Mouse (Mus musculus) liver, embryonic 14.5 days (tissue): ENCODE results near the gene Npas3. TPM values are rescaled to one million over a fixed set of nuclear protein-coding genes. Genes with fewer than 3 reads are reported as not detected.

ENCODE experiments used
- ATAC-seq: fragments of 200-750 bp; cut with Nextera tagmentation; 2 replicates; pipeline ENCODE4 v1.8.0; 2017; ENCODE audit warnings: moderate number of reproducible peaks, mild to moderate bottlenecking, moderate library complexity; ENCODE audit not compliant: insufficient read depth
- DNase-seq, 3 experiments: peaks; one replicate each; pipeline ENCODE4 v3.0.0-alpha.2; 2012 to 2013; ENCODE audit warnings: low read depth in 3 of 3, low spot score in 3 of 3
- H3K27ac ChIP-seq: fragments of 300-500 bp; sonication (generic); 2 replicates; pipeline ENCODE4 v1.5.1; 2014; ENCODE audit warnings: moderate library complexity, mild to moderate bottlenecking, control low read depth, inconsistent platforms
- H3K27me3 ChIP-seq: fragments of 300-500 bp; sonication (generic); 2 replicates; pipeline ENCODE4 v1.6.1; 2014; ENCODE audit warnings: mild to moderate bottlenecking, low read length, moderate library complexity; ENCODE audit not compliant: control insufficient read depth, insufficient read depth
- H3K36me3 ChIP-seq: fragments of 300-500 bp; sonication (generic); replicated peaks from 2 replicates; pipeline ENCODE4 v1.6.1; 2014; ENCODE audit warnings: low read depth; ENCODE audit not compliant: control insufficient read depth, insufficient read depth
- H3K4me1 ChIP-seq, 2 experiments: fragments of 200-500 bp in 1 of 2; fragments of 300-500 bp in 1 of 2; sonication (generic) in 1 of 2; replicated peaks; 2 replicates each; pipeline ENCODE4 v1.6.1; 2012 to 2014; ENCODE audit warnings: antibody characterized with exemption in 1 of 2, inconsistent platforms in 1 of 2, low read length in 1 of 2; ENCODE audit not compliant: control insufficient read depth in 2 of 2, insufficient read depth in 2 of 2
- H3K4me2 ChIP-seq: fragments of 300-500 bp; sonication (generic); 2 replicates; pipeline ENCODE4 v1.6.1; 2014; ENCODE audit warnings: low read depth, mild to moderate bottlenecking, control low read depth, moderate library complexity
- H3K4me3 ChIP-seq, 2 experiments: fragments of 200-500 bp in 1 of 2; fragments of 300-500 bp in 1 of 2; sonication (generic) in 1 of 2; 2 replicates each; pipeline ENCODE4 v1.5.1; 2012 to 2014; ENCODE audit warnings: low read depth in 2 of 2, low read length in 2 of 2, mild to moderate bottlenecking in 2 of 2, control low read depth in 1 of 2, inconsistent platforms in 1 of 2, moderate library complexity in 1 of 2; ENCODE audit not compliant: insufficient read depth in 1 of 2
- H3K9ac ChIP-seq: fragments of 300-500 bp; sonication (generic); replicated peaks from 2 replicates; pipeline ENCODE4 v1.6.1; 2014; ENCODE audit warnings: mild to moderate bottlenecking, control low read depth, moderate library complexity
- H3K9me3 ChIP-seq: fragments of 300-500 bp; sonication (generic); 2 replicates; pipeline ENCODE4 v1.6.1; 2016; ENCODE audit warnings: low read length, mixed read lengths; ENCODE audit not compliant: control insufficient read depth
- CTCF ChIP-seq: IDR thresholded peaks from 2 replicates; pipeline ENCODE4 v1.5.1; 2016; ENCODE audit warnings: antibody characterized with exemption, low read depth, control low read depth
- EP300 ChIP-seq: IDR thresholded peaks from 2 replicates; pipeline ENCODE4 v1.6.1; 2016; ENCODE audit warnings: antibody characterized with exemption, low read depth
- WGBS: fragments of 180-500 bp; shearing (Covaris S2); extraction: QIAGEN DNeasy Blood & Tissue Kit; methylation state at CpG from one replicate; pipeline ENCODE4 v1.1.7; 2014; ENCODE audit not compliant: insufficient replicate concordance; 5-methylcytosine and 5-hydroxymethylcytosine counted together
- polyA plus RNA-seq, 2 experiments: library from polyadenylated mRNA; depleted of rRNA in 1 of 2; stranded (reverse) in 1 of 2; unstranded in 1 of 2; fragments of >200 nt; fragmentation: Nextera tagmentation in 1 of 2; extraction: Ambion mirVana in 1 of 2; gene quantifications; 2 replicates each; pipeline versions ENCODE4 v1.2.1 to v1.2.3; 2012 to 2014

Npas3 gene
- polyA plus RNA-seq, 2 experiments: 0.08 to 0.09 TPM

DNA sequence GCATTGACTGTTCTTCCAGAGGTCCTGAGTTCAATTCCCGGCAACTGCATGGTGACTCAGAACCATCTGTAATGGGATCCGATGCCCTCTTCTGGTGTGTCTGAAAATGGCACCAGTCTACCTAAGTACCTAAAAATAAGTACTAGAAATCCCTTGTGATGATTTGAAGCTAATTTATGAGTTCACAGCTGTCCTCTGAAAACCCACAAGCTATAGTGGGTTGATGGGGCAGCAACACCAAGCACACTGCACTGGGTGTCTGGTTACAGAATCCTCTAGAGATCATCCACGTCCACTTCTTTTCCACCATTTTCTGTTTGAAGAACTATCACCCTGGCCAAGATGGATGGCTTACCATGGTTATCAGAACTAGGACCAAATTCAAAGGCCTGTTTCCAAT, 789.1 kb downstream of the Npas3 start:
- H3K4me3 ChIP-seq: no peak overlapping the region
- TF ChIP-seq CTCF (no peak), EP300 (no peak)
- no peaks in the 10 kb centered on the region for H3K27me3 ChIP-seq
- peaks cover 0 to 10% of the 10 kb centered on the region in 2 experiments; a peak in 2 of 4 replicates for H3K4me1 ChIP-seq
- H3K36me3 ChIP-seq: no peaks in the 10 kb centered on the region
- no peak for ATAC-seq
- WGBS: 73% methylated on average over 3 of the region's 3 CpGs
- H3K9me3 ChIP-seq: no peaks in the 10 kb centered on the region
- no peak overlapping the region for H3K4me2 ChIP-seq
- no peak overlapping the region for H3K27ac ChIP-seq
- H3K9ac ChIP-seq: no peak overlapping the region
- no peak for DNase-seq

DNA sequence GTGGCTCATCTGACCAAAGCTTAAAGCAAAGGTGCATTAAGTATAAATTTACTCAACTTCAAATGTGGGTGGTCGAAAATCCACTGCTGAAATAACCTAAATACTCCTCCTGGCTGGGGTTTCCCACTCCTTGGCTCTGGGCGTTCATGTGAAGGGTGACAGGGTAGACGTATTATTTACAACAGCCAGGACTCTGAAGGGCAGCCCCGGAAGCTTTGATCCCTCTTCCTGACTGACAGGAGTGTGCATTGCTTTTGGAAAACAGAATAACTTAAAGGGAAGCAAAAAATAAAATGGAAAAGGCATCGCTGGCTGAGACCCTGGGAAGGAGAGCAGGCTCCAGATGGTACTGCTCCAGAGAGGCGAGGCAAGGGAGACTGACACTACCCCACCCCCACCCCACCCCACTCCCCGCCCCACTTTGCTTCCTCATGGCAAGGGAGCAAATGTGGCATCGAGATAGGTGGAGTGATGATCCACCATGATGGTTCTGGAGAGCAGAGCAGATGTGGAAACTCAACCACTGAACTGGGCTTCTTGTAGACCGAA, 794.6 kb downstream of the Npas3 start:
- no peak for ATAC-seq
- 44% methylated on average over 9 of the region's 9 CpGs for WGBS
- DNase-seq: no peak
- Histone ChIP-seq H3K9ac (no peak overlapping the region), H3K9me3 (no peaks in the 10 kb centered on the region), H3K36me3 (no peaks in the 10 kb centered on the region), H3K4me3 (no peak overlapping the region), H3K4me1 (no peaks in the 10 kb centered on the region), H3K4me2 (no peak overlapping the region), H3K27me3 (no peaks in the 10 kb centered on the region), H3K27ac (no peak overlapping the region)
- TF ChIP-seq CTCF (no peak), EP300 (no peak)

DNA sequence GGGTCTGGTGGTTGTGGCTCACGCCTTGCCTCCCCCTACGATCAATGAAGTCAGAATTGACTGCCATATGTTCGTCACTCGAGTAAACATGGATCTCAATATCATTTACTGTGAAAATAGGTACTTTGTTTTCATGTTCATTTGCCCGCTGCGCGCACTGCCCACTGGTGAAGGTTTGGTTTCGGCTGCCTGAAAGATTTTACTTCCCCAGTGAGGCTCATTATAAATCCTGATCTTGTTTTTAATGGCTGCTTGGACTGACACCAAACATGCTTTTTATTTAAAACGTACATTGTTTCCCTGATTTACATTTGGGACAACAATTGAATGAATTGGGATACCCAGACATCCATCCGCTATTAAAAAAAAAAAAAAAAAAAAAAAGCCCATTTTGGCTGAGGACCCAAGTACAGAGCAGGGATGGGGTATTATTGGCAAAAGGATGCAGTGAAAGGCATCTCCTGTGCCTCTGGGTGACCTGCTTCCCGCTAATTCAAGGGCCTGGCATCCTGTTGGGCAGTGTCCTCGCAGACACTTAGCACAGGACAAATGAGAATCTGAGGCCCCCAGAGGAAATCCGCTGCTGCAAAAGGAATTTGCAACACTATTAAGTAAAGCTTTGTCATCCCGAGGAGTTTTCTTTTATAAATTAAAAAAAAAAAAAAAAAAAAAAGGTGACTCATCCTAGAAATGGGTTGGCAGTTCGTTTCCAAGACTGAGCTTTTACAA, 796.3 kb downstream of the Npas3 start:
- TF ChIP-seq CTCF: no peak
- TF ChIP-seq EP300: no peak
- no peak overlapping the region for H3K27ac ChIP-seq
- H3K4me3 ChIP-seq: no peak overlapping the region
- no peaks in the 10 kb centered on the region for H3K27me3 ChIP-seq
- H3K36me3 ChIP-seq: no peaks in the 10 kb centered on the region
- H3K9ac ChIP-seq: no peak overlapping the region
- no peak for ATAC-seq
- no peaks in the 10 kb centered on the region for H3K9me3 ChIP-seq
- H3K4me1 ChIP-seq: no peaks in the 10 kb centered on the region
- 58% methylated on average over 15 of the region's 15 CpGs for WGBS
- no peak for DNase-seq
- no peak overlapping the region for H3K4me2 ChIP-seq

DNA sequence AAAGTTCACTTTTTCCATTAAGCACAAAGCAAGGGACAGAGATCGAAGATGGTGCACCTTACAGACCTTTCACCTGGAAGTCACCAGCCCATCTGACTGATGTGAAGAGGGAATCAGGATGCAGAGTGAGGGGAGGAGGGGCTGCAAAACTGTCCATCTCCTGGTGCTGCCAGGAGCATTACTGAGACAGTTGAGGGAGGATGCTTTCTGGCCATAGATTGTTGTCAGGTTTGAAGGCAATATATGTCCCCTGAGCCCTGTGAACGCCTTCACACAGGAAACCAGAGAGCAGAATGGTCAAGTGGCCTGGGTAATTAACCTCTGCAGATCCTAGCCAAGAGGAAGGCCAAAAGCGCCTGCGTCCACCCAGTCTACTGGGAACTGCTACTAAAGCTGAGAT, 796.9 kb downstream of the Npas3 start:
- WGBS: 54% methylated on average over 4 of the region's 4 CpGs
- Histone ChIP-seq H3K9ac (no peak overlapping the region), H3K4me1 (no peaks in the 10 kb centered on the region), H3K9me3 (no peaks in the 10 kb centered on the region), H3K36me3 (no peaks in the 10 kb centered on the region), H3K27ac (no peak overlapping the region), H3K4me2 (no peak overlapping the region), H3K27me3 (no peaks in the 10 kb centered on the region), H3K4me3 (no peak overlapping the region)
- no peak for TF ChIP-seq CTCF
- no peak for TF ChIP-seq EP300
- ATAC-seq: no peak
- DNase-seq: no peak

DNA sequence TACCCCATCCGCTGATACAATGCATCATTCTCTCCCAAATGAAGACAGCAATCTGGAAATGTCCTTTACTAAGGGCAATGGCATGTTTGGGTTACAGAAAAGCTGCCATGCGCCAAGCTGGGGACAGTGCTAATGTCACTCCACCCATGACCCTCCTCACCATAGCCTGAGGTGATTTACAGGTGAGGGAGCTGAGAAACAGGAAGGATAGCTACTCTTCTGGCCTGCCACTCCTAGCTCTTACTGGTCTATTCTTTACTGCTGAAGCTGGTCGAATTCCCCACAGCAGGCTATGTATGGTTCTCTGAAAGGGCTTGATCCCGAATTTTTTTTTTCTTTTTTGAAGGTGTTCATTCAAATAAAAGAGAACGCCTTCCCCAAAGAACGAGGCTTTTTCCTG, 798.3 kb downstream of the Npas3 start:
- DNase-seq (no peak), ATAC-seq (no peak)
- H3K9ac ChIP-seq: no peak overlapping the region
- H3K36me3 ChIP-seq: no peaks in the 10 kb centered on the region
- no peak for TF ChIP-seq EP300
- TF ChIP-seq CTCF: no peak
- WGBS: 51% methylated on average over 6 of the region's 6 CpGs
- no peak overlapping the region for H3K4me2 ChIP-seq
- H3K27ac ChIP-seq: no peak overlapping the region
- H3K9me3 ChIP-seq: no peaks in the 10 kb centered on the region
- no peaks in the 10 kb centered on the region for H3K4me1 ChIP-seq
- H3K4me3 ChIP-seq: no peak overlapping the region
- no peaks in the 10 kb centered on the region for H3K27me3 ChIP-seq
